Mouse (Mus musculus) ES-Bruce4 (cell line): ENCODE data around the gene Ddah2.

Source experiments
- CTCF ChIP-seq: IDR thresholded peaks from one replicate; pipeline ENCODE4 v1.8.1; 2011; ENCODE audit warnings: low read depth, low read length
- EP300 ChIP-seq: IDR thresholded peaks from 2 replicates; pipeline ENCODE4 v1.6.1; 2011; ENCODE audit warnings: low read depth, low read length; ENCODE audit not compliant: insufficient read depth
- POLR2A ChIP-seq: IDR thresholded peaks from one replicate; pipeline ENCODE4 v1.8.1; 2011; ENCODE audit warnings: low read length; ENCODE audit not compliant: insufficient read depth

- no peak for TF ChIP-seq POLR2A
- no peak for TF ChIP-seq EP300
- TF ChIP-seq CTCF = no peak
These were observed 38.3 kb upstream of the Ddah2 start for GRCm38 (mm10) chr17:35020551-35020950.
